Mouse (Mus musculus): Measurements from ENCODE around the gene Slc8a3. TPM values are rescaled to one million over a fixed set of nuclear protein-coding genes. Genes with fewer than 3 reads are reported as not detected.

The Slc8a3 gene
- polyA plus RNA-seq, 1 experiment from 2014 or later, result 0.52 TPM

DNA sequence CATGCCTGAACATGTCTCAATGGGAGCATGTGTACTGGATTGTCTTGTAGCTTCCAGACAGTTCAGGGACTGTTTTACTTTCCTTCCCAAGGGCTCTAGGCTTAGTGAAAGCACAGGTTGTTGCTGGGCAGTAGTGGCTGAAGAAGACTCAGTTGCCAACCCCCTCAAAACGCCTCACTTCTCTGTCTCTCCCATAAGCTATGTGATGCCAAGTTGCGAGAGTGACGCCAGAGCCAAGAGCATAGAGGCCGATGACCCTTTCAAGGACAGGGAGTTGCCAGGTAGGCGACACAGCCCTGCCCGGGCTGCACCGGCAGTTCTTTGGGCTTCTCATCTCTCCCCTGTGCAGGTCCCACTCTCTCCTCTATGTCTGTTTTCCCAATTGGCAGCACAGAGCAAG, 164.9 kb downstream of the Slc8a3 start:
- no peak overlapping the region for H3K4me2 ChIP-seq (replicated peaks; ENCODE audit: low read depth, low read length)
- no peak overlapping the region for H3K27ac ChIP-seq (ENCODE audit: low read length)
- no peaks in the 10 kb centered on the region; the same call in 1 of the 2 replicates for H3K4me1 ChIP-seq (ENCODE audit: control insufficient read depth, insufficient read depth, low read length)
- no peak overlapping the region for H3K4me3 ChIP-seq (ENCODE audit: low read depth, low read length)
- no peaks in the 10 kb centered on the region for H3K27me3 ChIP-seq (ENCODE audit: control insufficient read depth, insufficient read depth, low read length)
- no peaks in the 10 kb centered on the region for H3K9me3 ChIP-seq (ENCODE audit: control insufficient read depth, low read depth, low read length)
- no peak overlapping the region for H3K9ac ChIP-seq (replicated peaks; ENCODE audit: low read depth, low read length)
- 92% methylated on average over 7 of the region's 7 CpGs for WGBS
- H3K36me3 ChIP-seq (ENCODE audit: control insufficient read depth, insufficient read depth, low read length), result no peaks in the 10 kb centered on the region
- no peak for ATAC-seq (ENCODE audit: insufficient number of reproducible peaks, insufficient read depth, low FRiP score, low read depth)

DNA sequence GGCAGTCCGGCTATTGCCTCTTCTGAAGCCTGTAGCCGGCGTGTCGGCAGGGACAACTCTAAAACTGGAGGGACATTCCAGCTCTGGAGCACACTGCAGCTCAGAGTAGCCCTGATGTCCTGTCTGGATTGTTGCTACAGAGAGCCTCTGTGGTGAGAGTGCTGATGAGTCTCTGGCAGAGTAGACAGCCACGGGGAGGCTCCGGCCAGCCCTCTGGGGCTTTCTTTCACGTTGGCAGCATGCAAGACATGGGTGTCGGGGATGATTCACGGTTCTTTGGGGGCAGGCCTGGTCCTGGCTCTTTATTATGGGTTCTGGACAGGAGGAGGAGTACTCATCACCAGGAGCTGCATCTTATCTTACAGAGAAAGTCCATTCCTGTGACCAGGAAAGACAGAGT, 165.8 kb downstream of the Slc8a3 start:
- WGBS, result 71% methylated on average over 9 of the region's 9 CpGs

DNA sequence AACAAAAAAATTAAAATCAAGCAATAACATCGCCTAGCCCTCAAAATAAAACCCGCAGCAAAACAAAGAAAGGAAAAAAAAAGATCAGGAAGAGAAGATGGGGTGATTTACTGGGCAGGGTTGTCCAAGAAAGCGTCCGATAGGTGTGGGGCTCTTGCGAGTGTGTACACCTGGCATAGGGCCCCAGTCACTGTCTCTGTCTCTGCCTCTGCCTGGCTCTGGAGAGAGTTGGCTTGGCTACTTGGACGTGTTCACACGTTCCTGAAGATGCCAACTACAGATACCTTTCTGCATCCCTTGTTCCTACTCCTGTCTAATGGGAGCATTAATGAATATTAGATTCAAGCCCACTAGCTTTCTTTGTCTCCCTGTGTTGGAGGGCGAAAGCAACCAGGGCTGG, 166.4 kb downstream of the Slc8a3 start:
- Histone ChIP-seq H3K4me3 (ENCODE audit: low read depth, low read length) (no peak overlapping the region), H3K27me3 (ENCODE audit: control insufficient read depth, insufficient read depth, low read length) (no peaks in the 10 kb centered on the region), H3K9me3 (ENCODE audit: control insufficient read depth, low read depth, low read length) (no peaks in the 10 kb centered on the region), H3K9ac (replicated peaks; ENCODE audit: low read depth, low read length) (no peak overlapping the region), H3K27ac (ENCODE audit: low read length) (no peak overlapping the region), H3K4me1 (ENCODE audit: control insufficient read depth, insufficient read depth, low read length) (no peaks in the 10 kb centered on the region; the same call in 1 of the 2 replicates), H3K4me2 (replicated peaks; ENCODE audit: low read depth, low read length) (no peak overlapping the region), H3K36me3 (ENCODE audit: control insufficient read depth, insufficient read depth, low read length) (no peaks in the 10 kb centered on the region)
- WGBS, result 63% methylated on average over 8 of the region's 8 CpGs
- ATAC-seq (ENCODE audit: insufficient number of reproducible peaks, insufficient read depth, low FRiP score, low read depth), result no peak

More for the DNA sequence above, 165.8 kb downstream of the Slc8a3 start:
- Histone ChIP-seq H3K4me3 (ENCODE audit: low read depth, low read length) (no peak overlapping the region), H3K4me2 (replicated peaks; ENCODE audit: low read depth, low read length) (no peak overlapping the region), H3K36me3 (ENCODE audit: control insufficient read depth, insufficient read depth, low read length) (no peaks in the 10 kb centered on the region), H3K4me1 (ENCODE audit: control insufficient read depth, insufficient read depth, low read length) (no peaks in the 10 kb centered on the region; the same call in 1 of the 2 replicates), H3K27ac (ENCODE audit: low read length) (no peak overlapping the region), H3K9ac (replicated peaks; ENCODE audit: low read depth, low read length) (no peak overlapping the region), H3K27me3 (ENCODE audit: control insufficient read depth, insufficient read depth, low read length) (no peaks in the 10 kb centered on the region), H3K9me3 (ENCODE audit: control insufficient read depth, low read depth, low read length) (no peaks in the 10 kb centered on the region)
- no peak for ATAC-seq (ENCODE audit: insufficient number of reproducible peaks, insufficient read depth, low FRiP score, low read depth)

DNA sequence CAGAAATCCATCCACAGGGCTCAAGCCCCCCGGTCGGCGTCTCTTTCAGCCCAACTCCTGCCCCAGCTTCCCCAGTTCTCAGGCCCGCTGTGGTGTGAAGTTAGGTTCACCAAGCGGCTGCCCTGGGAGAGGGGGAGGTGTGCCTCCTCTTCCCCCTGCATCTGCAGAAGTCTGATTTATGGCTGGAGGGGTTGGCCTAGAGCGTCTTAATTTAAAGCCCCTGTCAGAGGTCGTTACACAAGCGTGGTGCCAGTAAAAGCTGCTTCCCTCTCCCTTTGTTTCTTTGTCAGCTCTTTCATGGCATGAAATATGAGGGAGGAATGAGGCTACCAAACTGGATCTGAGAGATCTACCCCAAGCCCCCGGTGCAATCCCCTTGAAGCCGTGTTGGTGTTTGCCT, 166.9 kb downstream of the Slc8a3 start:
- no peak for ATAC-seq (ENCODE audit: insufficient number of reproducible peaks, insufficient read depth, low FRiP score, low read depth)
- H3K4me1 ChIP-seq (ENCODE audit: control insufficient read depth, insufficient read depth, low read length), result no peaks in the 10 kb centered on the region; the same call in 1 of the 2 replicates
- H3K36me3 ChIP-seq (ENCODE audit: control insufficient read depth, insufficient read depth, low read length), result no peaks in the 10 kb centered on the region
- no peak overlapping the region for H3K4me3 ChIP-seq (ENCODE audit: low read depth, low read length)
- H3K9me3 ChIP-seq (ENCODE audit: control insufficient read depth, low read depth, low read length), result no peaks in the 10 kb centered on the region
- WGBS, result 9% methylated on average over 10 of the region's 10 CpGs
- H3K4me2 ChIP-seq (replicated peaks; ENCODE audit: low read depth, low read length), result no peak overlapping the region
- no peak overlapping the region for H3K27ac ChIP-seq (ENCODE audit: low read length)
- H3K27me3 ChIP-seq (ENCODE audit: control insufficient read depth, insufficient read depth, low read length), result no peaks in the 10 kb centered on the region
- no peak overlapping the region for H3K9ac ChIP-seq (replicated peaks; ENCODE audit: low read depth, low read length)

DNA sequence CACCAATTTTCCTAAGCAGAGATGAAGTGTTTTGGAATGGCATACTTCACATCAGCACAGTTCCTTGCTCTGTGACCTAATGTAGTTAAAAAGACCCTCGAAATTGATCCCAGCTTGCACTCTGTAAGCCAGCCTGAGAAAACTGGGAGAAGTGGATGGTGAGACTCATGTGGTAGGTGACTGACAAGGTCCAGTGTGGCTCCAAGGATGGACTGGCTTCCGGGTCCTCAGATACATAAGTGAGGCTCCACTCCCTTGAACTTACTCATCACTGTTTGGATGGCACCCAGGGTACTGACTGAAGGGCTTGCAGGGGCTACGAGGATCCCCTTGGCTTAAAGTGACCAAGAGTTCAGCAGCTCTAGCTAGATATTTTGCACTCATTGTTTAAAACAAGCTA, 169.4 kb downstream of the Slc8a3 start:
- H3K4me3 ChIP-seq (ENCODE audit: low read depth, low read length), result no peak overlapping the region
- H3K4me2 ChIP-seq (replicated peaks; ENCODE audit: low read depth, low read length), result no peak overlapping the region
- no peaks in the 10 kb centered on the region for H3K36me3 ChIP-seq (ENCODE audit: control insufficient read depth, insufficient read depth, low read length)
- no peaks in the 10 kb centered on the region; the same call in 1 of the 2 replicates for H3K4me1 ChIP-seq (ENCODE audit: control insufficient read depth, insufficient read depth, low read length)
- H3K9ac ChIP-seq (replicated peaks; ENCODE audit: low read depth, low read length), result no peak overlapping the region
- H3K27me3 ChIP-seq (ENCODE audit: control insufficient read depth, insufficient read depth, low read length), result no peaks in the 10 kb centered on the region
- no peaks in the 10 kb centered on the region for H3K9me3 ChIP-seq (ENCODE audit: control insufficient read depth, low read depth, low read length)
- H3K27ac ChIP-seq (ENCODE audit: low read length), result no peak overlapping the region
- ATAC-seq (ENCODE audit: insufficient number of reproducible peaks, insufficient read depth, low FRiP score, low read depth), result no peak
- 88% methylated on average over 3 of the region's 3 CpGs for WGBS

DNA sequence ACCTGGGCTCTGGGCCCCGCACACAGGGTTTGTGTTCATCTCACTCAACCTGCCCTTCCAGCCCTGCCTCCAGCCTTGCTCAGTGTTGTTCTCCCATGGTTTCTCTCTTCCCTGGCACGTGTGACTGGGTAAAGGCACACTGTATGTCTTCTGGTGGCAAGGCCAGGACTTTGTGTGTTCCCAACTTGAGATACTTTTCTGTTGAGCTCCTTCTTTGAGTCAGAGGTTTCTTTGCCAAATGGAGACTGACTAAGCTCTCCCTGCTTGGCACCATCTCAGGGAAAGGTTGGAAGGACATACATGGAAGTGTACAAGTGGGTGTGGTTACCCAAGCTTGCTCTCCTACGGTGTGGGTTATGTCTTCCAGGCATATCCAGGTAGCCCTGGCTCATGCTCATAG, 169.8 kb downstream of the Slc8a3 start:
- H3K4me3 ChIP-seq (ENCODE audit: low read depth, low read length), result no peak overlapping the region
- no peak for ATAC-seq (ENCODE audit: insufficient number of reproducible peaks, insufficient read depth, low FRiP score, low read depth)
- H3K27me3 ChIP-seq (ENCODE audit: control insufficient read depth, insufficient read depth, low read length), result no peaks in the 10 kb centered on the region
- 92% methylated on average over 3 of the region's 3 CpGs for WGBS
- H3K4me2 ChIP-seq (replicated peaks; ENCODE audit: low read depth, low read length), result no peak overlapping the region
- H3K27ac ChIP-seq (ENCODE audit: low read length), result no peak overlapping the region
- no peaks in the 10 kb centered on the region for H3K9me3 ChIP-seq (ENCODE audit: control insufficient read depth, low read depth, low read length)
- H3K36me3 ChIP-seq (ENCODE audit: control insufficient read depth, insufficient read depth, low read length), result no peaks in the 10 kb centered on the region
- no peaks in the 10 kb centered on the region; the same call in 1 of the 2 replicates for H3K4me1 ChIP-seq (ENCODE audit: control insufficient read depth, insufficient read depth, low read length)
- no peak overlapping the region for H3K9ac ChIP-seq (replicated peaks; ENCODE audit: low read depth, low read length)

DNA sequence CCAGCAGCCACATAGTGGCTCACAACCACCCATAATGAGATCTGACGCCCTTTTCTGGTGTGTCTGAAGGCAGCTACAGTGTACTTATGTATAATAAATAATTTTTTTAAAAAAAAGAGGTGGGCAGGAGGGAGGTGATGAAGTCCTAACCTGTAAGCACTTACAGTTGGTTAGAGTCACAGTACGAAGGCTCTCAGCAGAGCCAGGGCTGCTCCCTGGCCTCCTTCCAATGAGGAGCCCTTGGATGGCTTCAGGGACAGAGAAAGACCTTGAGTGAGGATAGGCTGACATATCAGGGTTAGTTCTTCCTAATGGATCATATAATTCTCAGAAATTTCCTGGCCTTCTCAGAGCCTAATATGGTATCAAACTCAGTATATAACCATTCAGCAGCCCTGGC, 171.7 kb downstream of the Slc8a3 start:
- Histone ChIP-seq H3K4me2 (replicated peaks; ENCODE audit: low read depth, low read length) (no peak overlapping the region), H3K27ac (ENCODE audit: low read length) (no peak overlapping the region), H3K9me3 (ENCODE audit: control insufficient read depth, low read depth, low read length) (no peaks in the 10 kb centered on the region), H3K36me3 (ENCODE audit: control insufficient read depth, insufficient read depth, low read length) (no peaks in the 10 kb centered on the region), H3K4me1 (ENCODE audit: control insufficient read depth, insufficient read depth, low read length) (no peaks in the 10 kb centered on the region), H3K27me3 (ENCODE audit: control insufficient read depth, insufficient read depth, low read length) (no peaks in the 10 kb centered on the region), H3K9ac (replicated peaks; ENCODE audit: low read depth, low read length) (no peak overlapping the region), H3K4me3 (ENCODE audit: low read depth, low read length) (no peak overlapping the region)
- no peak for ATAC-seq (ENCODE audit: insufficient number of reproducible peaks, insufficient read depth, low FRiP score, low read depth)
- 84% methylated on average over 2 of the region's 2 CpGs for WGBS

DNA sequence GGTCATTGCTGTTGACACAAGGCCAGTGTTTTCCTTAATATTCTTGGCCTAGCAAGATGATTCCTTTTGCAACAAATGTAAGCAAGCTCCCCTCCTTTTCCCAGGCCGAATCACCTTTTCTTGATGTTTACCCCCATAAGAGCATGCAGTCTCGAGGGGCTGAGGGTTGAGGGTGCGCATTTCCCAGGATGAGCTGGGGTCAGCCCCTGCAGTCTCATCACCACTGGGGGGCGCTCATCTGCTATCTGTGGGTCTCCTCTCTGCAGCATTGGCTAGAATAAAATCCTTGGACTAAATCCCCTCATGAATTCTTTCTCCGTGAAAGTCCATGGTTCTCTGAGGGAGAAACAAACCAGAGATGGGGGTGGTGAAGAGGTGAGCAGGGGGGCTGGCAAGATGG, 172.1 kb downstream of the Slc8a3 start:
- Histone ChIP-seq H3K4me3 (ENCODE audit: low read depth, low read length) (no peak overlapping the region), H3K9me3 (ENCODE audit: control insufficient read depth, low read depth, low read length) (no peaks in the 10 kb centered on the region), H3K4me1 (ENCODE audit: control insufficient read depth, insufficient read depth, low read length) (no peaks in the 10 kb centered on the region), H3K36me3 (ENCODE audit: control insufficient read depth, insufficient read depth, low read length) (no peaks in the 10 kb centered on the region), H3K9ac (replicated peaks; ENCODE audit: low read depth, low read length) (no peak overlapping the region), H3K4me2 (replicated peaks; ENCODE audit: low read depth, low read length) (no peak overlapping the region), H3K27me3 (ENCODE audit: control insufficient read depth, insufficient read depth, low read length) (no peaks in the 10 kb centered on the region), H3K27ac (ENCODE audit: low read length) (no peak overlapping the region)
- 65% methylated on average over 5 of the region's 5 CpGs for WGBS
- no peak for ATAC-seq (ENCODE audit: insufficient number of reproducible peaks, insufficient read depth, low FRiP score, low read depth)

DNA sequence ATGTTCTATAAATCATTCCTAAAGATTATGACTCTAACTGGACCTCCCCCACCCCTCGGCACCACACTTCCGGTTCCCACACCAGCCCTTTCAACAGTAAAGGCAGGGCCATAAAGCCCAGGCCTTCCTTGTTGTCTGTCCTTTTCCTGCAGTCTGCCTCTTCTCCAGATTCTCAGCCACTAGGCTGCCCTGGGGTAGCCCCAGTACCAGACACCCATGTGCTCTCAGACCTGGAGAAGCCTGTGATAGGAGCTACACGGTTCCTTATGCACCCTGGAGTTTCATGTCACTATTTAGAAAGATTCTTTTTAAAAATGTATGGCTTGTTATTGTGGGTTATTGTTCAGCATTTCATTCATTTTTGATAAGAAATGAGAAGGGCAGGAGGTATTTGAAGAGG, 172.6 kb downstream of the Slc8a3 start:
- no peak overlapping the region for H3K4me3 ChIP-seq (ENCODE audit: low read depth, low read length)
- 40% methylated on average over 3 of the region's 3 CpGs for WGBS

More for the DNA sequence above, 172.6 kb downstream of the Slc8a3 start:
- H3K27ac ChIP-seq (ENCODE audit: low read length), result no peak overlapping the region
- H3K4me2 ChIP-seq (replicated peaks; ENCODE audit: low read depth, low read length), result no peak overlapping the region
- no peaks in the 10 kb centered on the region for H3K36me3 ChIP-seq (ENCODE audit: control insufficient read depth, insufficient read depth, low read length)
- H3K9me3 ChIP-seq (ENCODE audit: control insufficient read depth, low read depth, low read length), result no peaks in the 10 kb centered on the region
- H3K9ac ChIP-seq (replicated peaks; ENCODE audit: low read depth, low read length), result no peak overlapping the region
- H3K27me3 ChIP-seq (ENCODE audit: control insufficient read depth, insufficient read depth, low read length), result no peaks in the 10 kb centered on the region
- H3K4me1 ChIP-seq (ENCODE audit: control insufficient read depth, insufficient read depth, low read length), result no peaks in the 10 kb centered on the region
- no peak for ATAC-seq (ENCODE audit: insufficient number of reproducible peaks, insufficient read depth, low FRiP score, low read depth)

Measured in stomach, embryonic 14.5 days (tissue).